Mouse (Mus musculus) cerebellum, adult 2 months (tissue): Measurements from ENCODE around the gene 4930470P17Rik.

ENCODE experiments used
- CTCF ChIP-seq: fragments of 200-500 bp; IDR thresholded peaks from 2 replicates; pipeline ENCODE4 v1.5.1; 2011; ENCODE audit warnings: low read depth, mild to moderate bottlenecking, control low read depth, low read length, moderate library complexity, borderline replicate concordance; ENCODE audit not compliant: insufficient read depth
- POLR2A ChIP-seq: fragments of 200-500 bp; IDR thresholded peaks from 2 replicates; pipeline ENCODE4 v1.6.1; 2011; ENCODE audit warnings: low read length, control low read depth, borderline replicate concordance; ENCODE audit not compliant: insufficient read depth

DNA sequence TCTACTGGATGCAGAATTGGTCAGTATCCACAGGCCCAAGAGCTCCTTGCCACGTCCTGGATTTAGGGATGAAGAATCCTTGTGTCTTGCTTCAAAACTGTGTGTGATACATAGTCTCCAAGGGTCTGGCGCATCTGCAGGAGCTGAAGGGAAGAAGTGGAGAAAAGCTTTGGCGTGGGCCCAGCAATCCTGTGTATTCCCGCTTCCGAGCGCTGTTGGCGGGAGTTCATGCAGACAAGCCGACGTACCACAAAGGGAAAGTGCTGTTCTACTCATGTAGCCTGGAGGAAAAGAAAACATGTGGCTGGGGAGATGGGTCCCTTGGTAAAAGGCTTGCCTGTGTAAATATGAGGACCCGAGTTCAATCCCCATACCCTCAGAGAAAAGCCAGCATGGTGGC is 22.3 kb downstream of the 4930470P17Rik start:
- TF ChIP-seq CTCF (no peak), POLR2A (no peak)
